Mouse (Mus musculus) gastrocnemius, postnatal 4 days (tissue): ENCODE results near the gene Fkbp1b. TPM values are rescaled to one million over a fixed set of nuclear protein-coding genes. Genes with fewer than 3 reads are reported as not detected.
"Not testable (repeated sequence)": the region's sequence is repeated elsewhere in the genome, so short reads cannot be mapped to it uniquely, and the experiment has no call there.

ENCODE experiments used
- DNase-seq, 2 experiments: peaks; one replicate each; pipeline ENCODE4 v3.0.0; 2021 to 2022; ENCODE audit warnings: low spot score in 2 of 2, mixed read lengths in 2 of 2
- long read RNA-seq, 2 experiments: library from polyadenylated mRNA; stranded (forward); transcript quantifications; one replicate each; pipeline ENCODE4 v2.0.0; 2021
- total RNA-seq, 2 experiments: library from RNA; stranded (reverse); gene quantifications; 2 replicates each; pipeline ENCODE4 v1.2.3; 2021

Fkbp1b gene
- 1 to 10 TPM; 5.1 to 6.1 TPM for total RNA-seq
- long read RNA-seq, experiment 1, partial matches to known transcripts: 0 of 4 reads
- long read RNA-seq, experiment 1, other reads (novel, unspliced or antisense): 0 of 4 reads
- long read RNA-seq, experiment 2, partial matches to known transcripts: 0 of 3 reads
- long read RNA-seq, experiment 2, other reads (novel, unspliced or antisense): 0 of 3 reads

GRCm38 (mm10) chr12:4841392-4841887 lies at the start of gene Fkbp1b:
Fkbp1b (minus strand) TSS chr12:4841591.
- DNase-seq: peak; percentile 33 to 52

GRCm38 (mm10) chr12:4889891-4890290 lies 48.5 kb upstream of the Fkbp1b start:
- no peak for DNase-seq

DNA sequence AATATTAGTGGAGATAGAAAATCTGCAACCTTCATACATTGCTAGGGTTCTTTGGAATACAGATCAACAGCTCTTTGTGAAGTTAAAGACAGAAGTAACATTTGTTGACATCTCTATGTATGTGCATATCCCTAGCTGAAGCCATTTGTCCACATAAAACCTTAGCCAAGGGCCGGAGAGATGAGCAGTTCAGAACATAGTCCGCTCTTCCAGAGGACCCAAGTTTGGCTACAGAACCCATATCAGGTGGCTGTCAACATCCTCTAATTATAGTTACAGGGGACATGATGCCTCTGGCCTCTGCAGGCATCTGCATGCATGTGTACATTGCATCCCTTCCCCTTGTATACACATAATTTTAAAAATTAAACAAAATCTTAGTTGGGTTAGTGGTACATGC lies 47.9 kb upstream of the Fkbp1b start:
- DNase-seq: no peak

DNA sequence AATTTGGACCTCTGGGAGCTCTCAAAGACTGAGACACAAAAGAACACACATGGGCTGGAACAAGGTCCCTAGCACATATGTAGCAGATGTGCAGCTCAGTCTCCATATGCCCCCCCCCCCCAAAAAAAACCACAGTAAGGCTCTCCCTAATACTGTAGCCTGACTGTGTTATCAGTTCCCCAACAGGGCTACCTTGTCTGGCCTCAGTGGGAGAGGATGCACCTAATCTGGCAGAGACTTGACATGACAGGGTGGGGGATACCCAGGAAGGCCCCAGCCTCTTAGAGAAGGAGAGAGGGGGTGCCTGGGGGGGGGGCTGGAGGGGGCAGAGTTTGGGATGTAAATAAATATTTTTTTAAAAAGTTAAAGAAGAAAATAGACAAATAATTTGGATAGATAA lies 47.3 kb upstream of the Fkbp1b start:
- no peak for DNase-seq

- not testable (repeated sequence) for DNase-seq
Observed at GRCm38 (mm10) chr12:4886581-4886980, 45.2 kb upstream of the Fkbp1b start.

DNA sequence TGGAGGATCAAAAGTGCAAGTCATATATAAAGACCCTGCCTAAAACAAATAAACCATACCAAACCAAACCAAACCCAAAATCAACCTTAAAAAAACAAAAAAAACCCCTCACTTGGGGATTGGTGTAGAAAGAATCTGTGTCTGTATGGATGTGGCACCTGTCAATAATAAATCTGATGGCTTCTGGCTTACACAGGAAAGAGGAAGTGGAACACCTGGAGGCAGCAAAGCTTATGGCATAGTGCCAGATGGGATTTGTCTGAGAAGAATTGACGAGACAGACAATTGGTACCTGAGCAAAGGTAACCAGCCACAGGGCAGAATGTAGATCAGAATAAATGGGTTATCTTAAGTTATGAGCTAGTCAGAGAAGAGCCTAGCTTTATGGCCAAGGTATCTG lies 43.7 kb upstream of the Fkbp1b start:
- DNase-seq: no peak

DNA sequence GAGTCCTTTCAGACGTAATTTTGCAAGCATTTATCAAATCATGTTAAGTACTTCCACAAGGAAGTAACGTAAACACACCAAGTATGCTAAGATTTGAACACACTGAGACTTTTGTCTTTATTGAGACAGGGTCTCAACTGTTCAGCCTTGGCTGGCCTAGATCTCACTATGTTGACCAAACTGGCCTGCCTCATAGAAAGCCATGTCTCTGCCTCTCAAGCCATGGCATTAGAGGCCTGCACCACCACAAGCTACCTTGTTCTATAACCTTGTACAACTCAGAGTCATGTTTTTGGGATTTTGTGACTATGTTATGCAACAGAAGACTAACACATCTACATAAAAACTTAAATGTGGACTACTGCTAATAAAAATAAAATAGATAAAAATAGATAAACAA lies 40.7 kb upstream of the Fkbp1b start:
- DNase-seq: no peak

- no peak for DNase-seq
Observed at GRCm38 (mm10) chr12:4879048-4879447, 37.7 kb upstream of the Fkbp1b start.

DNA sequence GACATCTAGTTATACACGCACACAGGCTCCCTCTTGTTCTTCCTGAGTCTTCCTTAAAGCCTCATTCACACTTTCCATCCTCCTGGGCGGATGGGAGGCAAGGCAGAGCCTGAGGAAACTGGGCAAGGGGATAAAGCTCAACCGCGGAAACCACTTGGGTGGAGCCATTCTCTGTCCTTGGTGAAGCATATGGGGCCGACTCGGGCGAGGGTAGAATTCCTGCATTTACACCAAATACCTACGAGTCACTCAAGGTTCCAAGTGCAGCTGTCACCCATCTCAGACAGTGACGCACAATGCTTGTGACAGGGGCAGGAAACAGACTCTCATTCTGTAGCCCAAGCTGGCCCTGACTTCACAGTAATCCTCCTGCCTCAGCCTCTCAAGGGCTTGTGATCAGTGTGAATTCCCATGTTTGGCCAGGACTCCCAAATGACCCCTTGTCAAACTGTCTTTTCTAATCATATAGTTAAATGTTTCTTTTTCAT lies 36.9 kb upstream of the Fkbp1b start:
- DNase-seq: no peak

DNA sequence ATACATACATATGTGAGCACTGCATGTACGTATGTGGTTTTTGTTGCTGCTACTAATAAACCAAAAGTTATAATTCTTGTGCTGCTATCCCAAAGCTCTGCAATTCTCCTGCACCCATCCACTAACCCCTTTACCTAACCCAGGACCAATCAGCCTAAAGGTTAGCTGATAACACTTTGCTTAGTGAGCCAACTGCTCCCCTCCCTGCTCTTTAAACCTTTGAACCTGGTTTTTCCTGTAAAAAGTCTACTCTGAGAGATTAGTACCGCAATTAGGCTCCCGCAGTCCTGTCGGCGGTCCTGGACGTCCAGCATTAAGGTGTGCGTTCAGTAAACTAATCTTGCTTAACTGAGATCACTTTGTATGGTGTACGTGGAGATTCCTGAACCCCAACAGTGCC lies 34.2 kb upstream of the Fkbp1b start:
- no peak for DNase-seq

DNA sequence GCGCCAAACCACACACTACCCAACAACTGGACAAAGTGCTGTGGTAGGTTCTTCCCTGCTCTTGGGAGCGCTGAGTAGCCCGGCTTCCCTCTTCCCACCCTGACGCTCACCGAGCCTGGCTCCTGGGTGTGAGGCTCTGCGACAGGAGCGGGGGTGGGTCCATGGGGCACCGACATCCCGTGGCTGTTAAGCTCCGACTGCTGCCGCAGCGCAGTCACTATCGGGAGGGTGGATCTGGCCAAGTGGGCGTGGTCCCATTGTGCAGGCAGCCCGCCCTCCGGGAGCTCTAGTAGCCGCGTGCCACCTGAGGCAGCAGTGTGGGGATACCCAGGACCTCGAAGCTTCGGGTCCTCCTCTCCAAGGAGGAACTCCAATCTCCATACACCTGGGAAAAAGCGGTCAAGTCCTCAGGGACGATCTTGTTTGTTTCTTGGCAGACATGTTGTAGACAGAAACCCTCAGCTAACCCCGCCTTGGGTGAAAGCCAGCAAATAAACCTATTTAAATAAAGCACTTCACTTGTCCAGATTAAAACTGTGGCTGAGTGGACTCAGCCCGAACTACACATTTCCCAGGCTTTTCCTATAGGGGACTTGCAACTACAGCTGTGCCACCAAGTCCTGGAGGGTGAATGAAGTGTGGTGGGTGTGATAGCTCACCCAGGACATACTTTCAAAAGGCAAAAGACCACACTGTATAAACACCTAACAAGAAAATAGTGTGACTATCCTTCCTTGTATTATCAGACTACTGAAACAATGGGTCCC lies 33.0 kb upstream of the Fkbp1b start, which contains the start of gene Mfsd2b:
Gene Mfsd2b, minus strand, starts transcription at position 199 of the 767 bp plus-strand sequence.
- peak; percentile 51 to 71 for DNase-seq

- no peak for DNase-seq
Observed at GRCm38 (mm10) chr12:4873531-4873930, 32.1 kb upstream of the Fkbp1b start.

- DNase-seq: no peak
Observed at GRCm38 (mm10) chr12:4872983-4873477, 31.6 kb upstream of the Fkbp1b start.

DNA sequence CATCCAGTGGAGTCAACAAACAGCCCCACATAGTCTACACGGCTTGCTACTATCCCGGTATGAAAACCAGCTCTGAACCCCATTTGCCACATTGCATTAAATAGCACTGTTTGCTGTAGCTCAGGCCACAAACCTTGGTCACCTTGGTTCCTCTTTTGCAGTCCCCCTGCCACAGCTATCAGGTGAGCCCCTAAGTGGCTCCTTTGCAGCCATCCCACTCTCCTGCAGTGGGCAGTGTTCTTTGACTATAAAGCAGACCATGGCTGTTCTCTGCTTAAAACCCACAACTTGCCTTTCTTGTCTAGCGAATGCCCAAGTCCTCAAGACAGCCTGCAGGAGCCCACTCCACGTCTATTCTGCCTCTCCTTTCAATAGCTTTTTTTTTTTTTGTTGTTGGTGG lies 30.9 kb upstream of the Fkbp1b start:
- no peak for DNase-seq

GRCm38 (mm10) chr12:4871260-4871659 lies 29.9 kb upstream of the Fkbp1b start:
- DNase-seq: no peak

DNA sequence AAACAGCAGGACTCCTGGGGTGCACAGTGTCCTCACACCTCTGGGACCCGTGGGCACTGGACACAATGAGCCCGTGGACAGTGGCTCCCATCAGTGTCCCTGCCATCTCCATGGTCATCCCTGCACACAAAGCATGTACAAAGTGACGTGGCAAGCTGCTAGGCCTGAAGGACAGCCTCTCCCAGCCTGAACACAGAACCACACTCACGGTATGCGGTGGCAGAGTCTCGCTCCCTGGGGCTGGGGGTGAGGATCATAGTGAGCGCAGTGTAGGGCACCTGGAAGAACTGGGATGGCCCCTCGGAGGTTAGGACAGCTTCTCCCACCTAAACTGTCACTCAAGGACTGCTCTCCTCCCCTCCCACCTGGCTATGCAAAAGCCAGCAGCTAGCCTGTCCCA lies 27.5 kb upstream of the Fkbp1b start:
- no peak for DNase-seq

GRCm38 (mm10) chr12:4864338-4864690 lies 22.9 kb upstream of the Fkbp1b start:
- DNase-seq: no peak

GRCm38 (mm10) chr12:4863654-4864337 lies 22.4 kb upstream of the Fkbp1b start:
- DNase-seq: no peak

- DNase-seq: no peak
Observed at GRCm38 (mm10) chr12:4862672-4863071, 21.3 kb upstream of the Fkbp1b start.

- DNase-seq: no peak
Observed at GRCm38 (mm10) chr12:4859241-4859914, 18.0 kb upstream of the Fkbp1b start.

- DNase-seq: no peak
Observed at GRCm38 (mm10) chr12:4856834-4857233, 15.4 kb upstream of the Fkbp1b start.
